Mouse (Mus musculus) spleen, adult 2 months (tissue): ENCODE measurements around the gene Fem1b. TPM values are rescaled to one million over a fixed set of nuclear protein-coding genes. Genes with fewer than 3 reads are reported as not detected.
A peak's percentile ranks its signal among the peaks of the same experiment; 100 is the strongest.
"Not testable (repeated sequence)": the region's sequence is repeated elsewhere in the genome, so short reads cannot be mapped to it uniquely, and the experiment has no call there.

Experiments
- DNase-seq, 2 experiments: peaks; one replicate each; pipeline versions ENCODE4 v3.0.0 to v3.0.0-alpha.2; 2012 to 2021; ENCODE audit warnings: low spot score in 2 of 2, low read depth in 1 of 2
- H3K27ac ChIP-seq: fragments of 200-500 bp; 2 replicates; pipeline ENCODE4 v1.5.1; 2012; ENCODE audit warnings: low read length, inconsistent platforms; ENCODE audit not compliant: insufficient read depth
- H3K27me3 ChIP-seq: fragments of 200-500 bp; 2 replicates; pipeline ENCODE4 v1.6.1; 2012; ENCODE audit warnings: mild to moderate bottlenecking, moderate library complexity, low read length, inconsistent platforms; ENCODE audit not compliant: control insufficient read depth, insufficient read depth
- H3K36me3 ChIP-seq: fragments of 200-500 bp; 2 replicates; pipeline ENCODE4 v1.6.1; 2012; ENCODE audit warnings: mild to moderate bottlenecking, low read length, inconsistent platforms; ENCODE audit not compliant: control insufficient read depth, insufficient read depth
- H3K4me1 ChIP-seq: fragments of 200-500 bp; 2 replicates; pipeline ENCODE4 v1.6.1; 2011; ENCODE audit warnings: inconsistent platforms; ENCODE audit not compliant: control insufficient read depth, insufficient read depth, insufficient read length
- H3K4me3 ChIP-seq: fragments of 200-500 bp; 2 replicates; pipeline ENCODE4 v1.5.1; 2011; ENCODE audit warnings: mild to moderate bottlenecking, inconsistent platforms; ENCODE audit not compliant: insufficient read depth, insufficient read length; ENCODE audit errors: extremely low read depth
- CTCF ChIP-seq: fragments of 200-500 bp; IDR thresholded peaks from 2 replicates; pipeline ENCODE4 v1.5.1; 2011; ENCODE audit warnings: mild to moderate bottlenecking, inconsistent platforms; ENCODE audit not compliant: insufficient read depth, insufficient read length, insufficient replicate concordance; ENCODE audit errors: extremely low read depth
- POLR2A ChIP-seq: fragments of 200-500 bp; IDR thresholded peaks from 2 replicates; pipeline ENCODE4 v1.6.1; 2011; ENCODE audit warnings: low read depth, low read length, inconsistent platforms
- WGBS: fragments of 180-500 bp; shearing (Covaris S2); methylation state at CpG from one replicate; pipeline ENCODE4 v1.1.7; 2018; 5-methylcytosine and 5-hydroxymethylcytosine counted together
- polyA plus RNA-seq: library from polyadenylated mRNA; depleted of rRNA; stranded (reverse); fragments of >200 nt; gene quantifications from 2 replicates; pipeline ENCODE4 v1.2.3, GENCODE M21; 2012; rRNA removed

Gene Fem1b
- polyA plus RNA-seq = 5.3 and 7.1 TPM in 2 replicates

DNA sequence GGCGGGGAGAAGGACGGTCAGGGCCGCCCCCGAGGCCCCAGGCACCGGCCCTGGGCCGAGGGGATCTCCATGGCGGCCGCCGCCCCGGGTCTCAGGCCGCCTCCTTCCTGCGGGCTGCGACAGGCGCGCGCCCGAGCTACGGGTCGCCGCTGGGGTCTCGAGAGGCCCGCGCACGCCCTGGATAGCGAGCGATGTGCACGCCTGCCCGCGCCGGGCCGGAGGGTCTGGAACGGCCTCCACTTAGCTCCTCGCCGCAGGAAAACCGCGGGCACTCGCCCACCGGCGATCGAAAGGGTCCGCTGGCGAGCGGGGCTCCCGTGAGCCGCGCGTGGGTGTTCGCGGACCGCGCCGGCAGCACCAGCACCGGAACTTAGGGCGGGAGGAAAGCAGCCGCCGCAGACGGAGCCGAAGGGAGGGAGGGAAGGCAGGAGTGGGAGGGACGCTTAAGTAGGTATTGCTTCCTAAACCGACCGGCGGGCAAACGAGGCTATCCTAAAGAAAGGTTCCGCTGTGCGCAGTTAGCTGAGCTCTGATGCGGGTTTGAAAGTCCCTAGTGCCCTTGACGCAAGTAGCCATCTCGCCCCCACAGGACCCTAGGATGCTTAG, at the start of gene Fem1b:
Gene Fem1b, minus strand, starts transcription at position 419 of the 606 bp plus-strand sequence.
- under 1% methylated on average over 67 of the region's 68 CpGs for WGBS
- Histone ChIP-seq H3K27ac (peak within 1 kb of the TSS; percentile 98), H3K36me3 (no peaks in the 10 kb centered on the region), H3K27me3 (no peaks in the 10 kb centered on the region), H3K4me1 (peaks cover 15% of the 10 kb centered on the region), H3K4me3 (peak within 1 kb of the TSS; percentile 95)
- DNase-seq = peak; percentile 87 to 89
- TF ChIP-seq CTCF (no peak), POLR2A (peak; percentile 53; the same call in 1 of the 2 replicates)

- Histone ChIP-seq H3K4me3 (no peak overlapping the region), H3K27ac (no peak overlapping the region), H3K36me3 (no peaks in the 10 kb centered on the region), H3K4me1 (no peaks in the 10 kb centered on the region), H3K27me3 (no peaks in the 10 kb centered on the region)
- no peak for DNase-seq
- TF ChIP-seq CTCF = no peak
- no peak for TF ChIP-seq POLR2A
- 85% methylated on average over 4 of the region's 4 CpGs for WGBS
Observed at GRCm38 (mm10) chr9:62860866-62861265, 49.1 kb upstream of the Fem1b start.

GRCm38 (mm10) chr9:62860102-62860501, 48.4 kb upstream of the Fem1b start:
- WGBS = 76% methylated on average over 7 of the region's 7 CpGs
- H3K4me1 ChIP-seq, H3K4me3 ChIP-seq, H3K36me3 ChIP-seq, H3K27me3 ChIP-seq, DNase-seq, H3K27ac ChIP-seq: not testable (repeated sequence)

- H3K36me3 ChIP-seq = no peaks in the 10 kb centered on the region
- H3K27me3 ChIP-seq = no peaks in the 10 kb centered on the region
- no peak overlapping the region for H3K27ac ChIP-seq
- no peaks in the 10 kb centered on the region for H3K4me1 ChIP-seq
- no peak for TF ChIP-seq CTCF
- TF ChIP-seq POLR2A = no peak
- WGBS = 72% methylated on average over 8 of the region's 8 CpGs
- no peak overlapping the region for H3K4me3 ChIP-seq
- no peak for DNase-seq
Observed at GRCm38 (mm10) chr9:62858266-62859019, 46.7 kb upstream of the Fem1b start.

GRCm38 (mm10) chr9:62857719-62858261, 46.1 kb upstream of the Fem1b start, which contains the start of gene Calml4:
Gene Calml4 (plus strand): TSS chr9:62858080.
- WGBS = 51% methylated on average over 20 of the region's 20 CpGs
- Histone ChIP-seq H3K27me3 (no peaks in the 10 kb centered on the region), H3K4me3 (no peak within 1 kb of the TSS), H3K4me1 (no peaks in the 10 kb centered on the region), H3K27ac (peak within 1 kb of the TSS; percentile 0; the same call in 1 of the 2 replicates), H3K36me3 (no peaks in the 10 kb centered on the region)
- no peak for DNase-seq
- TF ChIP-seq CTCF = no peak
- no peak for TF ChIP-seq POLR2A

- DNase-seq = no peak
- H3K4me3 ChIP-seq = no peak overlapping the region
- H3K27me3 ChIP-seq = no peaks in the 10 kb centered on the region
- WGBS = 36% methylated on average over 9 of the region's 9 CpGs
- TF ChIP-seq POLR2A = no peak
- no peak for TF ChIP-seq CTCF
- no peaks in the 10 kb centered on the region for H3K36me3 ChIP-seq
- H3K27ac ChIP-seq = 0 out of 2 replicates have a peak overlapping the region, but pooled peaks have one; percentile 0
- no peaks in the 10 kb centered on the region for H3K4me1 ChIP-seq
Observed at GRCm38 (mm10) chr9:62857216-62857615, 45.5 kb upstream of the Fem1b start.
